In the genomic region with DNA sequence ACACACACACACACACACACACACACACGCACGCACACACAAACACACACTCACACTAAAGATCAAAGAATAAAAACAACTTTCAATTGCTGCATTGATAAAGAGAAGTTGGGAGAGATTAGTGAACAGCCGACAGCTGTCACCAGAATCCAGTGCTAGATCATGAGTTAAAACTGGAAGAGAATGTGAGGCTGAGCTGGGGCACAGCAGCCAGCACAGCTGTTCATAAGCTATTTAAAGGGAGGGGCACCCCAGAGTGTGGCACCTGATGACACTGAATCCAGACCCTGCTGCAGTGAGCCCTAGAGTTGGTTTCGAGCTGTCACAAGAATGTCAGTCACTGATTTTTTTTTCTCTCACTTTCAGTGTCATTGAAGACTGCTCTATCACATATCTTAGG, we compare ENCODE assay signal across 22 mouse cellular contexts. TPM values are rescaled to one million over a fixed set of nuclear protein-coding genes. Genes with fewer than 3 reads are reported as not detected.
"Had no signal": no experiment of that assay in that cellular context is flagged by ENCODE, and none has a peak within 500 bp of the region (broad histone marks: within the 10 kb centered on the region; RNA-seq: fewer than 3 reads in every experiment).

No protein-coding gene starts in this region.

- H3K4me2 ChIP-seq: kidney, embryonic 15.5 days; limb, embryonic 15.5 days; liver, embryonic 11.5 days; lung, embryonic 14.5 days; midbrain, embryonic 12.5 days; midbrain, embryonic 15.5 days; neural tube, embryonic 13.5 days; stomach, embryonic 15.5 days had no signal

- H3K27me3 ChIP-seq: kidney, embryonic 15.5 days; limb, embryonic 15.5 days; midbrain, embryonic 12.5 days; midbrain, embryonic 15.5 days; neural tube, embryonic 13.5 days; stomach, embryonic 15.5 days had no signal

- DNase-seq: kidney, adult 11 months; kidney, adult 8-10 months; kidney, postnatal 14 days; kidney, postnatal 4 days; left cerebral cortex, postnatal 4 days; liver, postnatal 0 days; lung, embryonic 14.5 days; retina, postnatal 1 day; right cerebral cortex, postnatal 25 days; spleen, adult 18-20 months; thymus, postnatal 25 days had no signal

- H3K4me1 ChIP-seq: kidney, embryonic 15.5 days; limb, embryonic 15.5 days; midbrain, embryonic 12.5 days; midbrain, embryonic 15.5 days; neural tube, embryonic 13.5 days; stomach, embryonic 15.5 days had no signal

- H3K9me3 ChIP-seq: kidney, embryonic 15.5 days; limb, embryonic 15.5 days; midbrain, embryonic 12.5 days; midbrain, embryonic 15.5 days; neural tube, embryonic 13.5 days; stomach, embryonic 15.5 days had no signal

- ATAC-seq: liver, postnatal 0 days; lung, postnatal 0 days; midbrain, embryonic 15.5 days had no signal

- H3K4me3 ChIP-seq: kidney, embryonic 15.5 days; limb, embryonic 15.5 days; midbrain, embryonic 12.5 days; midbrain, embryonic 15.5 days; neural tube, embryonic 13.5 days; stomach, embryonic 15.5 days had no signal

- H3K27ac ChIP-seq: kidney, embryonic 15.5 days; limb, embryonic 15.5 days; liver, embryonic 14.5 days; macrophage; midbrain, embryonic 12.5 days; midbrain, embryonic 15.5 days; neural tube, embryonic 13.5 days; stomach, embryonic 15.5 days had no signal

- H3K36me3 ChIP-seq: kidney, embryonic 15.5 days; limb, embryonic 15.5 days; midbrain, embryonic 12.5 days; midbrain, embryonic 15.5 days; neural tube, embryonic 13.5 days; stomach, embryonic 15.5 days had no signal

- H3K9ac ChIP-seq: kidney, embryonic 15.5 days; limb, embryonic 15.5 days; liver, embryonic 14.5 days; liver, postnatal 0 days; lung, embryonic 14.5 days; midbrain, embryonic 12.5 days; midbrain, embryonic 15.5 days; neural tube, embryonic 13.5 days; stomach, embryonic 15.5 days had no signal

RNA-seq across cellular contexts. Expression of gene Arpp21, which starts 14.0 kb away (rescaled TPM):
- polyA plus RNA-seq: lung, postnatal 0 days; urinary bladder, adult 2 months had no signal
